Mouse (Mus musculus) layer of hippocampus, adult 2 months (tissue): ENCODE measurements at regions not wholly inside any gene's neighbourhood (a gene's known extent, or its start where the extent isn't known, plus 50 kb on each side); places are given as distances from the start of the nearest gene placed in this dataset.
"Not testable (repeated sequence)": the region's sequence is repeated elsewhere in the genome, so short reads cannot be mapped to it uniquely, and the experiment has no call there.

ENCODE experiments used
- DNase-seq, 2 experiments: peaks; one replicate each; pipeline ENCODE4 v3.0.0; 2022; ENCODE audit warnings: low spot score in 2 of 2
- H3K27ac ChIP-seq: fragments of 200-600 bp; 2 replicates; pipeline ENCODE4 v1.8.1; 2022
- H3K4me3 ChIP-seq: fragments of 200-600 bp; 2 replicates; pipeline ENCODE4 v1.8.1; 2022; ENCODE audit warnings: mild to moderate bottlenecking
- CTCF ChIP-seq: fragments of 200-600 bp; conservative IDR thresholded peaks from 2 replicates; pipeline ENCODE4 v1.8.1; 2022; ENCODE audit warnings: antibody characterized with exemption, mild to moderate bottlenecking, moderate library complexity

DNA sequence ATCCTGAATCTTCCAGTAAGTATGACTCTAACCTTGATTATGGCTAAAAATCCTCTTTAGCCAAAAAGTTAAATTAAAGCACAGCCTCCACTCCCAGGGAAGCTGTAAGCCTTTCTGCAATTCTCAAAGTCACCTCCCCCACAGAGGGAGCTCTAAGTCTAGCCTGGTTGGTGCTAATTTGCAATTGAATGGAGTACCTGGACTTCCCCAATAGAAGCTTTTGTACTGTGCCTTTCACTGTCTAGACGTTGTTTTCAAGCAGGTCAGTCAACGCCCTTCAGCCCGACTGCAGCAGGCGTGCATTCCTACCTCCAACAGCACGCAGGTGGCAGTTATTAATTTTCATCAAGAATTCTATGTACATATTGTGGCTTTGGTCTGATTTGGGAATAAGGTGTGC, 87.2 kb downstream of the Catsperg2 start:
- not testable (repeated sequence) for H3K4me3 ChIP-seq, H3K27ac ChIP-seq, DNase-seq

DNA sequence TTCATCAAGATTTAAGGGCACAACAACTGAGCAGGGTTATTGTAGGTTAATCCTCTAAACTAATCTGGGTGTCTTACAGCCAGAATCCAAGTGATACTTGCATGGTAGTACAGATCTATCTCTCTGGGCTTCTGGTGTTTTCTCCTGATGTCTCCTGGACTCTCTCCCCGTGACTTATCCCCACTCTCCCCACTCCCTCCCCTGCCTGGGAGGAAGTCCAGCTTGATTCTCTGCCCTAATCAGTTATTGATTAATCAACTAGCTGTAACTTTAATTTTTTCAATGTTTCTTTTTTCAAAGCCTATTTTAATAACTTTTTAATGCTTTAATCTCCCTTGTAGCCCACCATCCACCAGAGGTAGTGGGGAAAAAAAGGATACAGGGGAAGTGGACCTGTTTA, 83.9 kb upstream of the Sipa1l3 start:
- Histone ChIP-seq H3K27ac (no peak overlapping the region), H3K4me3 (no peak overlapping the region)
- DNase-seq = no peak
- TF ChIP-seq CTCF = no peak

DNA sequence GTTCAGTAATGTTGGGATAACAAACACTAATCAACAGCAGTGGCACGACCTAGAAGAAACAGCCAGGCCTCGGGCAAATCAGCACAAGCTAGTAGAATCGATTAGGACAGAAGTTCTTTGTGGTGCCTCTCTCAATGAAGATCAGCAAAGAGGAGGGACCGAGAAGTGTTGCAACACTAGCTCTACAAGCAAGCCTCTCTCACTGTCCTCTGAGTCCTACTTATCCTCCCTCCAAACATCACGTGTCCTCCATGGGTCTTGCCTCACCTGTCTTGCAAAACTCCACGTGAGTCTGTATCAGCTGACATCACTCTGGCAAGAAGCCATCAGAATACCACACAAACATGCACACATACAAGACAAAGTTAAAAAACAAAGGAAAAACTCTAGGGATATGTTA, 82.9 kb upstream of the Sipa1l3 start:
- no peak for TF ChIP-seq CTCF
- Histone ChIP-seq H3K4me3 (no peak overlapping the region), H3K27ac (no peak overlapping the region)
- no peak for DNase-seq

DNA sequence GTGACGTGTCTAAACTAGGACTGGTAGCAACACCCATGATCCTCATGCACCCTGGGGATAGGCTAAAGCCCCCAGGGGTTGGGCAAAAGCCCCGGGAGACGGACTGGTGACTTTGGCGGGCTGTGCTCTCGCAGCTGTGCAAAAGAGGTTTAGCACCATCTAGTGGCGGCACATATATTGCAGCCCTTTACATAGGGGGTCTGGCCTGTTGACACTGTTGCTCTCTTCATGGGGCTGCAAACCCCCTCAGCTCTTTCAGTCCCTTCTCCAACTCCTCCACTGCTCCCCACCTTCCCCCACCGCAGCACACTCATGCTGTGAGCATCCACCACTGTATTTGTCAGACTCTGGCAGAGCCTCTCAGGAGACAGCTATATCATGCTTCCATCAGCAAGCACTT, 78.8 kb upstream of the Sipa1l3 start:
- H3K4me3 ChIP-seq, H3K27ac ChIP-seq: not testable (repeated sequence)
- DNase-seq = peak; percentile 40 to 65
- TF ChIP-seq CTCF = peak; percentile 81

DNA sequence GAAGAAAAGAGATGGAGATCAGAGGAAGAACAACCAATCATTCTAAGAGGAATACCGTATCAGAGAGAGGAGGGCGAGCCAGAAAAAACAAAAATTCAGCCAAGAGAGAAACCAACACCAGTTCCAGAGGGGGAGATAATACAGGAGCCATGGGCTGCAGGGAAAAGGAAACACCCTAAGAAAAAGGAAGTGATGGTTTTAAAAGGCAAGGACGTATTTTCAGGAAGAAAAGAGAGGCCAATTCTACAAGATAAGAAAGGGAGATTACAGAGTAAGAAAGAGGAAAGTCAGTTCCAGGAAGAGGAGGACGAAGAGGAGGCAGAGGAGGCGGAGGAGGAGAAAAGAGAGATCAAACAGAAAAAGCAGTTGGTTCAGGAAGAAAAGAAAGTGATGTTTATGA, 59.7 kb upstream of the Sipa1l3 start:
- TF ChIP-seq CTCF = no peak
- no peak for DNase-seq
- Histone ChIP-seq H3K4me3 (no peak overlapping the region), H3K27ac (no peak overlapping the region)

DNA sequence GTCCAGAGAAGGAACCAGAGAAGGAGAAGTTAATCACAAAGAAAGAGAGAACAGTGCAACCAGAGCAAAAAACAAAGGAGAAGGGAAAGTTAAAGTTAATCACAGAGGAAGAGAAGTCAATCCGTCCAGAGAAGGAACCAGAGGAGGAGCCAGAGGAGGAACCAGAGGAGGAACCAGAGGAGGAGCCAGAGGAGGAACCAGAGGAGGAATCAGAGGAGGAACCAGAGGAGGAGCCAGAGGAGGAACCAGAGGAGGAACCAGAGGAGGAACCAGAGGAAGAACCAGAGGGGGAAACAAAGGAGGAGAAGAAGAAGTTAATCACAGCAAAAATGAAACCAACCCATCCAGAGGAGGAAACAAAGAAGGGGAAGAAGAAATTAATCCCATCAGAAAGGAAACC, 57.2 kb upstream of the Sipa1l3 start:
- Histone ChIP-seq H3K27ac (no peak overlapping the region), H3K4me3 (no peak overlapping the region)
- DNase-seq = no peak
- TF ChIP-seq CTCF = no peak
